Mouse (Mus musculus): ENCODE measurements around the gene Thsd7b. TPM values are rescaled to one million over a fixed set of nuclear protein-coding genes. Genes with fewer than 3 reads are reported as not detected.

Thsd7b gene
- polyA plus RNA-seq (2016; fragmentation: Nextera tagmentation; extraction: Ambion mirVana) = 0.30 and 0.58 TPM in 2 replicates

DNA sequence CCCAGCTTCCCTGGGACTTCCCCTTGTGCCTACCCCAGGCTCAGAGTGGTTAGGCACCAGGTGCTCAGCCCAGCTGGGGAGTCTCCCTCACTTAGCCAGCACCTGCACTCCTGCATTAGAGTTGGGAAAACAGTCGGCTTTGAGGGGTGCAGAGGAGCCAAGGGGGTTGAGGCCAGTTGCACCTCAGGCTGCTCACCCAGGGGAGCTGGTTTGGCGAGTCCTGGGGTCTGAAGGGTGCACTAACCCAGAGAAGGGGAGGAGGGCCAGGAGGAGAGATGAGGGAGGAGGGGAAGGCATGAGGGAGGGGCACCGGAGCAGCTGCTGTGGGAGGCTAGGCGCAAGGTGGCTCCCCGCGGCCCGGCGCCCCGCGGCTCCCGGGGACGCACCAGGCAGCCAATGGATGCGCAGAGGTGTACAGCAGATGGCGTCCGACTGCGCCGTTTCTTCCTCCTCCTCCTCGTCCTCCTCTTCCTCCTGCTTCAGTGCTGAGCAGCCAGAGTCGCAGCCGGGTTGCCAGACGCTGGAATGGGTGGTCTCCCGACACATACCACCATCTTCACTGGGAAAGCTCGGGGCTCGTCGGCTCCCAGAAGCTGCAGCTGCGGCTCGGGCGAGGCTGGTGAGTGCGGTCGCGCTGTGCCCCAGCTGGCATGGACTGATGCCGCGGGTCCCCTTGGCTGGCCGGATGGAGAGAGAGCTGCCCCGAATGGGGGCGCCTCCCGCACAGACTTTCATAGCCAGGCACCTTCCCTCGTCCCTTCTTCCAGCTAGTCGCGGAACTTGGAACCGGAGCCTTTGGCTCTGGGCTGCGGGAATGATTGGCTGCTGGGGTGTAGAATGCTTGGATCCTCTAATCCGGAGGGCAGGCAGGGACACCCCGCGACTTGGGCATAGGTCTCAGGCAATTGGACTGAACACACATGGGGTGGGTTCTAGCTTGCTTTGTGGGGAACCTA, at the start of gene Thsd7b:
Gene Thsd7b, plus strand, starts transcription at position 321 of the 956 bp plus-strand sequence.
- under 1% methylated on average over 42 of the region's 45 CpGs for WGBS
- no peak within 1 kb of the TSS for H3K27ac ChIP-seq
- no peaks in the 10 kb centered on the region for H3K36me3 ChIP-seq
- H3K4me3 ChIP-seq = peak within 1 kb of the TSS; percentile 50
- H3K27me3 ChIP-seq (ENCODE audit: low read depth, poor library complexity, severe bottlenecking) = peaks cover 43% of the 10 kb centered on the region
- no peaks in the 10 kb centered on the region for H3K9me3 ChIP-seq (replicated peaks)
- H3K4me1 ChIP-seq = peaks cover 11% of the 10 kb centered on the region
- peak; percentile 54 for DNase-seq (ENCODE audit: low spot score)

DNA sequence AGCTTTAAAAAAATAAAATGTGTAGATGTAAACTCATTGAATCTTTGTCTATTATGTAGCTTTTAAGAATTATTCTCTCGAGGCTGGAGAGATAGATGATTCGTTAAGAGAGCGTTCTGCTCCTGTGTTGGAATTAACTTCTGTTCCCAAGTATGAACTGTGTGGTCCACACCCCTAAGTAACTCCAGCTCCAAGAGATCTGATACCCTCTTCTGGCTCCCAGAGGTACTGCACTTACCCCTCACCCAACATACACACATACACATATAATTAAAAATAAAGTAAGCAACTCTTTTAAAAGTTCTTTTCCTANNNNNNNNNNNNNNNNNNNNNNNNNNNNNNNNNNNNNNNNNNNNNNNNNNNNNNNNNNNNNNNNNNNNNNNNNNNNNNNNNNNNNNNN, 28.8 kb upstream of the Thsd7b start:
- no peaks in the 10 kb centered on the region for H3K27me3 ChIP-seq (ENCODE audit: low read depth, poor library complexity, severe bottlenecking)
- no peaks in the 10 kb centered on the region for H3K36me3 ChIP-seq
- WGBS = 67% methylated on average over 3 of the region's 3 CpGs
- no peaks in the 10 kb centered on the region for H3K9me3 ChIP-seq (replicated peaks)
- peak; percentile 35 for DNase-seq (ENCODE audit: low spot score)
- no peaks in the 10 kb centered on the region for H3K4me1 ChIP-seq
- no peak overlapping the region for H3K27ac ChIP-seq
- H3K4me3 ChIP-seq = no peak overlapping the region

DNA sequence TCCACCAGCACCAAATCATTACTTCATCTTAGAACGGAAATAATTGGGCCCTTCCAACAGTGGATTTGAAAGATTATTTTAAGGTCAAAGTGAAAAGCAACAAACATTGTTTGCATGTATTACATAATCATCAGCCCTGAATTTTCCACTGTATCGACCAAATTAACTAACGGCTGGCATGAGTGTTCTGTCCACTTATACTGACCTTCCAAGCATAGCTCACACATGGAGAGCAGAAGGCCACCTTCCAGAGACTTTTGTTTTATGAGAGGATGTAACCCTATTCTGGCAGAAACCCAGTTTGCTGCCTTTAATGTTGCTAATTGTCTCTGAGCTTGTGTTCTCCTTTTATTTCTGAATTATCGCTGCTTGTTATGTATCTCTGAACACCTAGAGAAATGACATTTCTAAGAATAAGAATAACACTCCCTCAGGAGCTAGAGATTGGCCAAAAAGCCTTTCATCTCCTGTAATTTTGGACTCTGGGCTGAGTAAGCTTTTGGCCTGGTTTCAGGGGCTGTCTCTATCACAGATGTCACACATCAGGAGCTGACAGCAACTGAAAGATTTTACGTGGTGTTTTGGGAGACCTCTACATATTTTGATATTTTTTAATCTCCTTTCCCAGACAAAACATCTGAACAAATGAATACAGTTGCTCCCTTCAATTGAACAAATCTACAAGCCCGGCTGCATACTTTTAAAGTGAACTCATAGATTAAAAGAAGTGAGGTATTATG, 22.2 kb upstream of the Thsd7b start:
- H3K27ac ChIP-seq = no peak overlapping the region
- DNase-seq (ENCODE audit: low spot score) = no peak
- WGBS = 89% methylated on average over 6 of the region's 6 CpGs

DNA sequence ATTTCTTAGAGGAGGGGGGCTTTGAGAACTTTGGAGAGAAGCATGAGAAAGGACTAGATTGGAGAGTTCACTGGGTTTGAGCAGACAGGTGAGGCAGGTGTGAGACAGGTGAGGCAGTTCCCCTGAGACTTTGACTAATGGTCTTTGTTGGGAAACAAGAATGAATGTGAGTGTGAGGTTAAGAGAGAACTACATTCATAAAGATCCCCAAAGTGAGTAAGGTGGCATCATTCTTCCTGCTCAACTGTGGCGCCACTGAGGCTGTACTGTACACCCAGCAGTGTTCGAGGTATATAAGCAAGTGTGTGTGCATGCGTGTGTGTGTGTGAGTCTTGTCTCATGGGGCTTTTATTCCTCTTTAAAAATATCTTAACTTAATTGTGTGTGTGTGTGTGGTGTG, 6.4 kb upstream of the Thsd7b start:
- Histone ChIP-seq H3K27ac (no peak overlapping the region), H3K27me3 (ENCODE audit: low read depth, poor library complexity, severe bottlenecking) (peaks cover 5% of the 10 kb centered on the region; the same call in 1 of the 2 replicates), H3K9me3 (replicated peaks) (no peaks in the 10 kb centered on the region), H3K4me1 (no peaks in the 10 kb centered on the region), H3K4me3 (no peak overlapping the region), H3K36me3 (no peaks in the 10 kb centered on the region)
- WGBS = 92% methylated on average over 3 of the region's 3 CpGs
- no peak for DNase-seq (ENCODE audit: low spot score)

More for the DNA sequence above, 22.2 kb upstream of the Thsd7b start:
- Histone ChIP-seq H3K4me3 (no peak overlapping the region), H3K4me1 (no peaks in the 10 kb centered on the region), H3K36me3 (no peaks in the 10 kb centered on the region), H3K27me3 (ENCODE audit: low read depth, poor library complexity, severe bottlenecking) (no peaks in the 10 kb centered on the region), H3K9me3 (replicated peaks) (no peaks in the 10 kb centered on the region)

DNA sequence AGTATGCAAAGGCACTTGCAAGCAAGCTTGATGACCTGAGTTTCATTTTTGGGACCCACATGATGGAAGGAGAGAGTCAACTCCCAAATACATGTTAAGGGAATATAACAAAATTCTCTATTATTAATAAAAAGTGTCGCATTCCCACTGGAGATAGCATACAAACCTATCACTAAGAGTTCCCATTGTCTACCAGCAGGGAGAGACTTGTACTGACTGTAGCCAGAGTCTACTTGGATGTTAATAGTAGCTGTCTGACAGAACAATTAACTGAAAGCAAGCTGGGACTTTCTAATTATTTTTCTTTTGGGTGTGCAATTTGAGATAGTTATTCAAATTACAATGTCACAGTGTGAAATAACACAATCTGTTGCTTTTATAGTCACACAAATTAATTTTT, 31.1 kb downstream of the Thsd7b start:
- no peak overlapping the region for H3K4me3 ChIP-seq
- H3K36me3 ChIP-seq = no peaks in the 10 kb centered on the region
- DNase-seq (ENCODE audit: low spot score) = no peak
- 90% methylated on average over 1 of the region's 1 CpGs for WGBS
- H3K27ac ChIP-seq = no peak overlapping the region
- no peaks in the 10 kb centered on the region for H3K27me3 ChIP-seq (ENCODE audit: low read depth, poor library complexity, severe bottlenecking)
- no peaks in the 10 kb centered on the region for H3K4me1 ChIP-seq
- H3K9me3 ChIP-seq (replicated peaks) = no peaks in the 10 kb centered on the region

DNA sequence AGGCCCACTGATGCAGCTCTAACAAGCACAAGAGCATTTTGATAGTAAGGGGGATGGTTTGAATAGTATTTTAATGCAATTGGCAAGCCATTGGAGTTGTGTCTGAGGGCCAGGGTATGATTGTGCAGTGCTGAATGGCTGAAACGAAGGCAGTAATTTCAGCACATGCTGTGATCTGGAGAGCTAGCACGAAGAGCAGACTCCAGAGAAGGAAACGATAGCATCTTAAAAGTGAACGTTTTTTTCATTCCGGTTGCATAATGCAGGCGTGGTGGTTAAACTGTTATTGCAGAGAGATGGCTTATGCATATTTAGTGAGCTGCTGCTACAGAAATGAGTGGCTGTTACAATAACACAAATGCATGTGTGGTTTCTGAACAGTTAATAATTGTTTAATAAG, 51.3 kb downstream of the Thsd7b start:
- Histone ChIP-seq H3K36me3 (no peaks in the 10 kb centered on the region), H3K4me1 (no peaks in the 10 kb centered on the region), H3K4me3 (no peak overlapping the region), H3K27ac (no peak overlapping the region), H3K27me3 (ENCODE audit: low read depth, poor library complexity, severe bottlenecking) (no peaks in the 10 kb centered on the region), H3K9me3 (replicated peaks) (no peaks in the 10 kb centered on the region)
- 84% methylated on average over 6 of the region's 6 CpGs for WGBS
- no peak for DNase-seq (ENCODE audit: low spot score)

DNA sequence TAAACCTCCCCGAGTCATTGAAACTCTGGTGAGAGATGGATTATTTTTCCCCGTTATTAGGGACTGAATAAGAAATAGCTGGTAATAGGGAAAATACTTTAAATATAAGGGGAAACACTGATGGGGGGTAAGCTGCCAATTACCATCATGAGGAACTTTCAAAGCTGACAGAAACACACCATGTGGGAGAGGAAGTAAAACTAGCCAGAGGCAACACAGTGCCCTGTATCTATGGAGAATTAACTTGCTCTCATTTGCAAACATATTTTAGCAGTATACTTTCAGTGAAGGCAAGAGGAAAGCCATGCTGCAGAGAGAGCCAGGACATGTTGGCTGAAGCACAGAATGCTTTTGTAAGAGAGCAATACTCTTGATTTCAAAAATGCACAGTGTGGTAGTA, 51.7 kb downstream of the Thsd7b start:
- no peaks in the 10 kb centered on the region for H3K4me1 ChIP-seq
- DNase-seq (ENCODE audit: low spot score) = no peak
- H3K36me3 ChIP-seq = no peaks in the 10 kb centered on the region
- no peak overlapping the region for H3K4me3 ChIP-seq
- no peaks in the 10 kb centered on the region for H3K9me3 ChIP-seq (replicated peaks)
- H3K27me3 ChIP-seq (ENCODE audit: low read depth, poor library complexity, severe bottlenecking) = no peaks in the 10 kb centered on the region
- no peak overlapping the region for H3K27ac ChIP-seq
- 85% methylated on average over 2 of the region's 2 CpGs for WGBS

DNA sequence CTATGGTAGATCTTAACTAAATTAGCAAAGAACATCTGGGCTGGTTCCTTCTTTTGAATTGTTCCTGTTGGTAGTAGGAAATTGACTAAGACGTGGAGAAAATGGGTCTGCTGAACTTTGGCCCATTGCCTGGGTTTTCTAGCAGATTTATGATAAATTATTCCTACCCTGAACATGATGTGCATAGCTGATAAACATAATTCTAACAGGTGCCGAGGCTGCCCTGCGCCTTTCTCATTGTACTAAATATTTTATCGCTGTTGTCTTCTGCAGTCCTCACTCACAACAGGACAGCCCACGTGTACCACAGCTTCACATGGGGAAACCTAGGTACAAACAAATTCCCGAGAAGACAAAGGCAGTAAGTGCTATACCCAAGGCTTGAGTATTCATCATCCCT, 83.5 kb downstream of the Thsd7b start:
- H3K27me3 ChIP-seq (ENCODE audit: low read depth, poor library complexity, severe bottlenecking) = no peaks in the 10 kb centered on the region
- no peaks in the 10 kb centered on the region for H3K9me3 ChIP-seq (replicated peaks)
- no peak for DNase-seq (ENCODE audit: low spot score)
- 79% methylated on average over 6 of the region's 6 CpGs for WGBS
- no peaks in the 10 kb centered on the region for H3K36me3 ChIP-seq
- no peak overlapping the region for H3K4me3 ChIP-seq
- no peaks in the 10 kb centered on the region for H3K4me1 ChIP-seq
- no peak overlapping the region for H3K27ac ChIP-seq

DNA sequence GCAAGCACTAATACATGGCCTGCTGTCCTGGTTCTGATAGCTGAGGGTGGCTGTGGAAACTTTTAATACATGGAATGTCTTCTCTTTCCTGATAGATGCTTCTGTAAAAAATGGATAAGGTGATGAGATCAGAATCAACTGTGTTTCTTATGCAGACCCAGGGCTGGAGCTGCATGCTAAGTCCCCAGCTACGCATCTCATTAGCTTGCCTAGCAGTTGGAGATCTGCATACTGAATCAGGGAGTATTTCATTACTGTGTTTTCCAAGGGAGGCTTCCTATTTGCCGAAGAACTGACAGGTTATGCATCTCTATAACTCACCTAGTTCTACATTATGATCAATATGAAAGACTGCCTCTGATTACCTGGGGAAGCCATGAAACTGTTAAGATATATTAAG, 84.3 kb downstream of the Thsd7b start:
- Histone ChIP-seq H3K36me3 (no peaks in the 10 kb centered on the region), H3K27me3 (ENCODE audit: low read depth, poor library complexity, severe bottlenecking) (no peaks in the 10 kb centered on the region), H3K4me1 (no peaks in the 10 kb centered on the region), H3K4me3 (no peak overlapping the region), H3K9me3 (replicated peaks) (no peaks in the 10 kb centered on the region), H3K27ac (no peak overlapping the region)
- 93% methylated on average over 2 of the region's 2 CpGs for WGBS
- DNase-seq (ENCODE audit: low spot score) = no peak

DNA sequence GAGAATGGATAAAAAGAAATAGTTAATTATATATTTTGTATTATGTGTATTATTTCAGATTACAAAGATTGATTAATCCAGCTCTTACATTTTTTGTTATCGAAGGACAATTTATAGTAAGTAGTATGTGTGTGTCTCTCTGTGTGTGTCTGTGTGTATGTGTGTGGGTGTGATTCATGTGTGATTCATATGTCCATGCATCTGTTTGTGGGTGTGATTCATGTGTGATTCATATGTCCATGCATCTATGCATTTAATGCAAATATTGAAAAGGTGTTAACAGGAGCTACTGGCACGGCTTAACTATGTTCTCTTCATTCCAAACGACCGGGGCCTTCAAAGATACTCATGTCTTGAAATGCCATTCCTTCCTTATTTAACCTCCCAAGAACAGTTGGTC, 90.3 kb downstream of the Thsd7b start:
- H3K27me3 ChIP-seq (ENCODE audit: low read depth, poor library complexity, severe bottlenecking) = no peaks in the 10 kb centered on the region
- H3K27ac ChIP-seq = no peak overlapping the region
- DNase-seq (ENCODE audit: low spot score) = no peak
- WGBS = 89% methylated on average over 4 of the region's 4 CpGs
- no peaks in the 10 kb centered on the region for H3K4me1 ChIP-seq
- no peaks in the 10 kb centered on the region for H3K36me3 ChIP-seq
- H3K9me3 ChIP-seq (replicated peaks) = no peaks in the 10 kb centered on the region
- H3K4me3 ChIP-seq = no peak overlapping the region

DNA sequence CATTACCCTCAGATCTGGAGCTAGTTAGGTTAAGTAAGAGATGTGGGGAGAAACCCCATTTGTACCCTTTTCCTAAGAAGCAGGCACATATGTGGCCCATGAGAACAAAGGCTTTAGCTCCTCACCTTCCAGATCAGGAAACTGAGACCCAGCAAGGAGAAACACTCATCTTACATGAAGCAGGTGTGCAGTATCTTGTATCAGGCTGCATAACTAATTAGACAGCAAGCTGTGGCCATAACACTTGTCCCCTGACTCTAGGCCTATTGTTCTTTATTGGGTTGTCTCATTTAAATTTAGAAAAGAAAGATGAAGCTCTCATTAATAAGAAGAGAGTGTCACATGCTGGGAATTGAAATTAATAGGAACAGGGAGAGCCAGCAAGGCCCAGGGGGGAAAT, 91.7 kb downstream of the Thsd7b start:
- DNase-seq (ENCODE audit: low spot score) = no peak
- H3K9me3 ChIP-seq (replicated peaks) = no peaks in the 10 kb centered on the region
- no peaks in the 10 kb centered on the region for H3K4me1 ChIP-seq
- no peak overlapping the region for H3K27ac ChIP-seq
- H3K27me3 ChIP-seq (ENCODE audit: low read depth, poor library complexity, severe bottlenecking) = no peaks in the 10 kb centered on the region
- no peak overlapping the region for H3K4me3 ChIP-seq
- no peaks in the 10 kb centered on the region for H3K36me3 ChIP-seq

DNA sequence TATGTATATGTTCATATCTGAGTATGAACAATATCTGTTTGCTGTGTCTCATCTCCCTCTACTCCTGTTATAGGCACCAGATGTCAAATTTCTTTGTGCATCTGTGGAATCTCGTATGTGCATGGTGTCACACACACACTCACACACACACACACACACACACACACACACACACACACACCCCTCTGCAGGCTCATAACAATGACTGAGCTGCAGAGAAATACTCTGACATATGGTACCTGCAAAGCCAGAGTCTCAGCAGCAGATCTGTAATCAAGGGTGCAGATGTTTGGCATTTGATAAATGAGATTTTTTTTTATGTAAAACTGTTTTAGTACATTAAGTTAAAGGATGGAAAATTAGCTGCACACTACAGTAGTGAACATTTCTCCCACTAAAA, 92.5 kb downstream of the Thsd7b start:
- Histone ChIP-seq H3K27ac (no peak overlapping the region), H3K4me3 (no peak overlapping the region), H3K9me3 (replicated peaks) (no peaks in the 10 kb centered on the region), H3K27me3 (ENCODE audit: low read depth, poor library complexity, severe bottlenecking) (no peaks in the 10 kb centered on the region), H3K4me1 (no peaks in the 10 kb centered on the region), H3K36me3 (no peaks in the 10 kb centered on the region)
- 94% methylated on average over 1 of the region's 1 CpGs for WGBS
- DNase-seq (ENCODE audit: low spot score) = no peak

DNA sequence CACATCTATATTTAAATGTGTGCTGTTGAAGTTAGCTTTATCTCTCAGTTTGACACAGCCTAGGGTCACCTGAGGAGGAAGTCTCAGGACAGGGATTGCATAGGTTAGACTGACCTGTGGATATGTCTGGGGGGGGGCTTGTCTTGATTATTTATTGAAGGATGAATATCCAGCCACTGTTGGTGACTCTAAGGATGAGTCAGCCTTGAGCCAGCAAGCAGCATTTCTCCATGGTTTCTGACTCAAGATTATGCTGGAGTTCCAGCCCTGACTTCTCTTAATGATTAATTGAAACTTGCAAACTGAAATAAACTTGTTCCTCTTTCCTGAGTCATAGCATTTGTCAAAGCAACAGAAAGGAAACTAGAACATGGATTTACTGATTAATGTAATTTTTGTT, 113.4 kb downstream of the Thsd7b start:
- H3K4me3 ChIP-seq = no peak overlapping the region
- no peaks in the 10 kb centered on the region for H3K36me3 ChIP-seq
- H3K27me3 ChIP-seq (ENCODE audit: low read depth, poor library complexity, severe bottlenecking) = no peaks in the 10 kb centered on the region
- DNase-seq (ENCODE audit: low spot score) = no peak
- no peaks in the 10 kb centered on the region for H3K4me1 ChIP-seq
- no peak overlapping the region for H3K27ac ChIP-seq
- no peaks in the 10 kb centered on the region for H3K9me3 ChIP-seq (replicated peaks)
